Mouse (Mus musculus) heart, adult 9 months (tissue): ENCODE data around the gene Vps51.
"Not testable (repeated sequence)": the region's sequence is repeated elsewhere in the genome, so short reads cannot be mapped to it uniquely, and the experiment has no call there.

Experiments used
- DNase-seq, 2 experiments: peaks; one replicate each; pipeline ENCODE4 v3.0.0; 2022; ENCODE audit warnings: low spot score in 2 of 2

Gene Vps51

DNA sequence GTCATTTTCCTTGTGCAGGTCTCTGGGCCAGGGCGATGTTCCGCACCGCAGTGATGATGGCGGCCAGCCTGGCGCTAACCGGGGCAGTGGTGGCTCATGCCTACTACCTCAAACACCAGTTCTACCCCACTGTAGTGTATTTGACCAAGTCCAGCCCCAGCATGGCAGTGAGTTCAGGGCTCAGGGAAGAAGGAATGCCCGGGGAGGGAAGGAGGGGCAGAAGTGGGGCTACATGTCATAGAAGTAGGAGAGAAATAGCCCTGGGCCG, 29.2 kb downstream of the Vps51 start:
- DNase-seq: no peak

GRCm38 (mm10) chr19:6047154-6047898, 29.7 kb downstream of the Vps51 start:
- DNase-seq: peak in 1 of 2 experiments; percentile 30

DNA sequence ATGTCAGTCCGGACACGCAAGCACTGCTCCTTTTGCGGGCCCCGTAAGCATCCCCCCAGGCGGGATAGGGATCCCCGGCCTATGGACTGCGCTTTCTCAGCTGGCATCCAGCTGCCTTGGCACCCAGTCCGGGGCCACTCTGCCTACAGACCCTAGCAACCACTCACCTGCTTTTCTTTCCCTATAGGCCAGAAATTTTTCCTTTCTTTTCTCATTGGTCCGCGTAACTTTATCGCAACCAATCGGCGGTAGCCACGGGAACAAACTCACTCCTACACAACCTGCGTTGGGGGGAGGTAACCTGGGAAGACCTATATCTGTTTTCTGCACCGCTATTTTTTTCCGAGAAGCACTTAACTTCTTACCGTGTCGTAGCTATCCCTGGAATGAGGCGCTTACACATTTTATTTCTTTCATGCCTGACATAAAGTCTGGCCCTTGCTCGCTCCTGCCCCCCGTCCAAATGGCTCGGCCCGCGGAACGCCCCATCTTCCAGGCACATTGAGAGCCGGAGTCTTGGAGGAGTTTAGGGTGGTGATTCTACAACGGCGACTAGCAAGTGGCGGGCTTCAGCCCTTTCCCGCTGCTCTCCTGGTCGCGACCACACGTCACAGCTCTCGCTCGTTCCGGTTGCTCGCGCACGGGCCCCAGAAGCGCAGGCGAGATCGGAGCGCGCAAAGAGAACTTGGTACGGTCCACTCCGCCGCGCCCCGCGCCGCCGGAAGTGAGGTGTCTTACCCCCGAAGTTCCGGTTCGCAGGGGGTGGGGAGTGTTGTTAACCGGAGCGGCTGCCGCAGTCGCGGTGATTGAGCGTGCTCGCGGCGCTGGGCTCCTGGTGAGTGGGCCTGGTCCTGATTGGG, 30.5 kb downstream of the Vps51 start, which contains the start of gene Syvn1:
TSS of gene Syvn1 (plus strand) at position 283 of the 860 bp plus-strand sequence.
- peak; percentile 95 to 98 for DNase-seq

- no peak for DNase-seq
These were observed 31.4 kb downstream of the Vps51 start for GRCm38 (mm10) chr19:6045366-6046293.

DNA sequence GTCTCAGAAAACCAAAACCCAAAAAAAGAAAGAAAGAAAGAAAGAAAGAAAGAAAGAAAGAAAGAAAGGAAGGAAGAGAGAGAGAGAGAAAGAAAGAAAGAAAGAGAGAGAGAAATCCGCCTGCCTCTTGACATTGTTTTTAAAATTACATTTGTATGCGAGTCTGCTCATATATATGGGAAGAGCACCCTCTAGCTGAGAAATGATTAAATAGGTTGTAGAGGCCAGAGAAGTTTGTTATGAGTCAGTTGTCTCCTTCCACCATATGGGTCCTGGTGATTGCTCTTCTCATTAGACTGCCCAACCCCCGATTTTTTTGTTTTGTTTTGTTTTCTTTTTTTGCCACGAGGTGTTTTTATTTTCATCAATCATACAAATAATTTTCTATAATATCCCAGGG, 32.9 kb downstream of the Vps51 start:
- not testable (repeated sequence) for DNase-seq

- no peak for DNase-seq
These were observed 34.7 kb downstream of the Vps51 start for GRCm38 (mm10) chr19:6042293-6042692.

GRCm38 (mm10) chr19:6040002-6040401, 37.0 kb downstream of the Vps51 start:
- no peak for DNase-seq

DNA sequence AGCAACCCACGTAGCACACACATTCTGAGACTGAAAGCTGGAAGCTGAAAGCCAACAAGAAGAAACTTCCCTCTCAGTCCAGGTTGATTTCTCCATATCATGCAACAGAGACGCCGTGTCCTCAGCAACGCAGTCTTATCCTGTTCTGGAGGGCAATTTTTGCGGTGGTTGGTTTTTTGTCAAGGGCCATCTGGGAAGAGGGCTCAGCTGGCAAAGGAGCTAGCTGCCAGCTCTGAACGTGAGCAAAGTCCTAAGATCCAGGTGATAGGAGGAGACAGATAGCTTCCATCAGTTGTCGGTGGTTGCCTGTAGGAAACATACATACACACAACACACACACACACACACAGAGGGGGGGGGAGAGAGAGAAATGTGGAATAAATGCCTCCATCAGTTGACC, 38.7 kb downstream of the Vps51 start:
- no peak for DNase-seq

GRCm38 (mm10) chr19:6037695-6038094, 39.3 kb downstream of the Vps51 start:
- no peak for DNase-seq

GRCm38 (mm10) chr19:6035966-6036585, 41.0 kb downstream of the Vps51 start:
- DNase-seq: no peak

GRCm38 (mm10) chr19:6030520-6031280, 46.3 kb downstream of the Vps51 start:
- DNase-seq: no peak

DNA sequence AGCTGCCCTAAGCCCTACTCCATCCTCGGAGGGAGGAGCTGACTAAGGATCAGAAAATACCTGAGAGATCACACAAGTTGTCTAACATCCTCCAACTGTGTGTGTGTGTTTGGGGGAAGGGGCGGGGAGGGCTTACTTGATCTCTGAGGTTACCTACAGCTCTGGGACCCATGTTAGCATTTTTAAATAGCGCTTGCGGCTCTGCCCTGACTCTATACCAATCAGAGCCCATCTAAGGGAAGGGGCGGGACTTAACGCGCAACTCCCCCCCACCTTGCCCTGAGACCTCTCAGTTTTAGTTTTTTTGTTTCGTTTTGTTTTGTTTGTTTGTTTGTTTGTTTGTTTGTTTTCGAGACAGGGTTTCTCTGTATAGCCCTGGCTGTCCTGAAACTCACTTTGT, 47.6 kb downstream of the Vps51 start:
- DNase-seq: no peak

DNA sequence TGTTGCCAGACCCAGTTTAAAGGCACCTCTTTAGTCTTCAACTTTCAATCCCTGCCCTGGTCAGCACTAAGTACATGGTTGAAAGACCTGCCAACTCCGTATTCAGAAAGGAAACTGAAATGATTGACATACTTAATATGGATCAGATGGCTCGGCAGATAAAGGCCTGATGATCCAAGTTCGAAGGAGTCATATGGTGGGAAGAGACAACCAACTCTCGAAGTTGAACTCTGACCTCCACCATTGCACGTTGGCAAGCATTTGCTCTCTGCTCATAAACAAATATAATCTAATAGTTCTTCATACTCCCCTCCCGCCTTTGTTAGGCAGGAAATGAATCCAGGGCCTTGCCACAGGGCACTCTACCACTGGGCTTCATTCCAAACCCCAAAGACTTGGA, 48.0 kb downstream of the Vps51 start:
- DNase-seq: no peak

DNA sequence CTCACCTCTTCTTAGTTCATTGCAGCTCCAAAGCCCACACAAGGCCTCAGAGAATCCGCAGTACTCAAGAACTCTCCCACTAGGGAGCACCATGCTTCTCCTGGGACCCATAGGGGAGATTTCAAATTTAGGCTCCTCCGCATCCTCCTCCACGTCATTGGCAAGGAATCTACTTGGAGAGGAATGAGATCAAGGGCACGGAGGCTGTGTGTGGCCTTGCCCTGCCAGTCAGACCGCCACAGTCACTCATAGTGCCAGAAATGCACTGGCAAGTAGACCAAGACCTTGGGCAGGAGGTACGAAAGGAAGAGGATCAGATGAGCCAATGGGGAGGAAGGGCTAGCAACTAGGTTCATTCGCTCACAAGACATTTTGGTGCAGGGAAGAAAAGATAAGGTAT, 53.1 kb downstream of the Vps51 start:
- DNase-seq: no peak

GRCm38 (mm10) chr19:6023059-6023458, 54.0 kb downstream of the Vps51 start:
- no peak for DNase-seq

- DNase-seq: no peak
These were observed 56.8 kb downstream of the Vps51 start for GRCm38 (mm10) chr19:6020276-6020675.

DNA sequence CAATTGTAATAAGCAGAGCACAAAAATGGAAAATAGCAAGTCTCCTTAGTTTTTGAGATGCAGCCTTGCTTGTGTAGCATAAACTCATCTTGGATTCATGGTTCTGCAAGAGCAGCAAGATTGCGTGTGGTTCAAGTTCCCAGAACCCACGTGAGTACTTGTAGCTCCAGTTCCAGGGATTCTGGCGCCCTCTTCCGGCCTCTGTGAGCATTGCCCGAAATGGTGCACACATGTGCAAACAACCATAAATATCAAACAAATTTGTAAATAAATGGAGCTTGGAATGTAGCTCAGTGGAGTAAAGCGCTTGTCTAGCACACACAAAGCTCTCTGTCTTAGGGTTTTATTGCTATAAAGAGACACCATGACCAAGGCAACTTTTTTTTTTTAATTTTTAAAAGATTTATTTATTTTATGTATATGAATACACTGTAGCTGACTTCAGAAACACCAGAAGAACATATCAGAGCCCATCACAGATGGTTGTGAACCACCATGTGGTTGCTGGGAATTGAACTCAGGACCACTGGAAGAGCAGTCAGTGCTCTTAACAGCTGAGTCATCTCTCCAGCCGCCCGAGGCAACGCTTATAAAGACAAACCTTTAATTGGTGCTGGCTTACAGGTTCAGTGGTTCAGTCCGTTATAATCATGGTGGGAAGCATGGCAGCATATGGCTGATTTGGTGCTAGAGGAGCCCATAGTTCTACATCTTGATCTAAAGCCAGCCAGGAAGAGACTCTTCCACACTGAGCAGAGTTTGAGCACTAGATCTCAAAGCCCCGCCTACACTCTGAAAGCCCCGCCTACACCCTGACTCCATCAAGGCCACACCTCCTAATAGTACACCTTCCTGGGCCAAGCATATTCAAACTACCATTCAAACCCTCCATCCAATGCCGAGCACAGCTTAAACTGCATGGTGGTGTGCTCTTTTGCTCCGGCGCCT, 58.6 kb downstream of the Vps51 start:
- DNase-seq: peak; percentile 53 to 84
